Mouse (Mus musculus) frontal cortex, postnatal 14 days (tissue): ENCODE results near the gene Prrc2b.

Experiments used
- DNase-seq, 2 experiments: peaks; one replicate each; pipeline ENCODE4 v3.0.0; 2022; ENCODE audit warnings: low spot score in 2 of 2

Prrc2b gene

DNA sequence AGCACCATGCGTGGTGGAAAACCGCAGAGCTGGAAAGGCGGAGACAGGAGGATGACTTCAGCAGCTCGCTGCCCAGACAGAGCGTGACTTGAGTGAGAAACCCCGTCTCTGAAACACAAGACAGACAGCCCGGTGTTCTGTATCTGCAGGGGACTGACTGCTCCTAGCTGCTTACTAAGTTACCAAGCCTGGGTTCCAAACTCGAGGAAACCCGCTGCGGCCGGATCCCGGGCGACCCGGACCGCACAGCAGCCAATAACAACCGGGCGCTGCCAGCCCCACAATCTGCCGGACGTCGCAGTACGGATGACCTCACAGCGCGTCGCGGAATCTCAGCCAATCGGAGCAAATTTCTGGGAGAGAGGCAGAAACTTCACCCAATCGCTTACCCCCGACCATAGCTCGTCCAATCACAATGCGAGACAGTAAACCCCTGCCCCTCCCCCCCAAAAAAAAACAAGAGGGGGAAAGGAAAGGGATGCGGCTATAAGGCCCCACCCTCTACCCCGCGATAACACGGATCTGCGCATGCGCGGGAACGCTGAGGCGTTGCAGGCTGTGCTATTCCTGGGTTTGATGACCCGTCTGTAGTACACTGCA lies 13.1 kb upstream of the Prrc2b start:
- peak; percentile 94 to 97 for DNase-seq

DNA sequence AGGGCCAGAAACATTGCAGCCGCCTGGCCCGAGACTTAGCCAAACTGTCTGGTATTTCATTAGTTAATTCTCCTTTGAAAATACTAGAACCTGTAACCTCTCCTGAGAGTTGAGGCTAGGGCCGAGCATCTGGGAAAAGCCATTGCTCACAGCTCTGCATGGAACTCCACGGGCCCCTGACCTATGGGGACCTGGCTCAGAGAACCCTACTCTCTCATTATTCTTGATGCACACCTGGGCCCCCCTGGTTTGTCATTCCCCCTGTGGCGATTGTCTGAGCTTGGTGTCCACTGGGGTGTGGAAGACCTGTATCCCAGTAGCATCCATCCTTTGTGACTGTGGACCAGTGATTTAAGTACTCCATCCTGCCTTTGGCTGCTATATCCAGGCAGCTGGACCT lies 11.5 kb upstream of the Prrc2b start:
- DNase-seq = no peak

DNA sequence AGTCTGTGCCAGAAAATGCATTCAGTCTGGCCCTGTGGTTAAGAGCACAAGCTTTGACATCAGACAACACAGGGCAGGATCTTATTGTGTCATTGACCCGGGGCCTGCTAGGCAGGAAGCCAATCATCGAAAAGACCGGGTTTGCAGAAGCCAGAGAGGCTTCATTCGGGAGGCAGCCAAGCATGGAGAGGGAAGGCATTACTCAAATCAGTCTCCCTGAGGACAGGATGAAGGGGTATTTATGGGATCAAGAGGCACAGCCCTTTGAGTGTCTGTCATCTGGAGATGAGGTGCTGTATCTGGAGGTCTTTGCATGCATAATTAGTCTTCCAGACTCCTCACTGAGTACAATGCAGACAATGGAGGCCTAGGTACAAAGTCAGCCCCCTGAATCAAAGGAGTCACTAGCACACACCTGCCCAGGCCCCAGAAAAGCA lies 10.4 kb upstream of the Prrc2b start:
- no peak for DNase-seq

DNA sequence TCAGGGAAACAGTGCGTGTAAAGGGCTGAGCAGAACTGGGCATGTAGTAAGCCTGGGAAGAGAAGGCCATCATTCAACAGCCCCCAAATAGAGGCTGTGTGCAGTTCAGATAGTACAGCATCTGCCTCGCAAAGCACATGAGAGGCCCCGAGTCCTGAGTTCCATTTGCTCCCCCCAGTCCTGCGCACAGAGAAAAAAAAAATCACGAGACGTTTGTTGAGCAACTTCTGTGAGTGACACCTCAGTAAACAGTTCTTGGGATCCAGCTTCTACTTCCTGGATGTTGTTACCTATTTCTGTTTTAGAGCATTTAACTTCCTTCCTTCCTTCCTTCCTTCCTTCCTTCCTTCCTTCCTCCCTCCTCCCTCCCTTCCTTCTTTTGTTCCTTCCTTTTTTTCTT lies 9.3 kb upstream of the Prrc2b start:
- no peak for DNase-seq

DNA sequence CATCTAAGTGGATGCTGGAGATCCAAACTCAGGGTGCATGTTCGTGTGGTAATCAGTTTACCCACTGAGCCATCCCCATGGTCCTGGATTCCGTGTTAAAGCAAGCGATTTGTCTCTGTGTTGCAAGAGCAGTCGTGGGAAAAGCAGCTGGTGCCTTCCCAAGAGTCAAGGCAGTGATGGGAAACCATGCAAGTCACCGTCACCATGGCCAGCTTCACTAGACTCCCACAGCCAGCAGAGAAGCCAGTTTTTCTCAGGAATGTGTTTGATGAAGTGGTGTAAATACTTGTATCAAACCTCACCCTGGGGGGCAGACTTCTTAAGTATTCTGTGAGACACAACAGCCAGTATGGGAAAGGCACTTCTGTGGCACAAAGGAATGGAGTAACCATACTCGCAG lies 8.5 kb upstream of the Prrc2b start:
- DNase-seq = no peak

DNA sequence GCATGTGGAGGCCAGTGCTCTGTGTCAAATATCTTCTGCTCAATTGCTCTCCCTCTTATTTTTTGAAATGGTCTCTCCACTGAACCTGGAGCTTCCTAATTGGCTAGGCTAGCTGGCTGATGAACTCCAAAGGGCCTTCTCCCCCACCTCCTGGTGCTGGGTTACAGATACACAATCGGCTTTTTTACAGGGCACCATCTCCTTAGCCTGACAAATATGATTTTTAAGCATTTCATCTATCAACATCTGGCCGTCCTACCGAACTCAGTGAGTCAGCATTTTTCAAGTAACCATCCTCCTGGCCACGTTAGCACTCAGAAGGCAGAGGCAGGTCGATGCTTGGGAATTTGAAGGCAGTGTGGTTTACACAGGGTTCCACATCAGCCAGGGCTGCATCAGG lies 6.2 kb upstream of the Prrc2b start:
- no peak for DNase-seq

DNA sequence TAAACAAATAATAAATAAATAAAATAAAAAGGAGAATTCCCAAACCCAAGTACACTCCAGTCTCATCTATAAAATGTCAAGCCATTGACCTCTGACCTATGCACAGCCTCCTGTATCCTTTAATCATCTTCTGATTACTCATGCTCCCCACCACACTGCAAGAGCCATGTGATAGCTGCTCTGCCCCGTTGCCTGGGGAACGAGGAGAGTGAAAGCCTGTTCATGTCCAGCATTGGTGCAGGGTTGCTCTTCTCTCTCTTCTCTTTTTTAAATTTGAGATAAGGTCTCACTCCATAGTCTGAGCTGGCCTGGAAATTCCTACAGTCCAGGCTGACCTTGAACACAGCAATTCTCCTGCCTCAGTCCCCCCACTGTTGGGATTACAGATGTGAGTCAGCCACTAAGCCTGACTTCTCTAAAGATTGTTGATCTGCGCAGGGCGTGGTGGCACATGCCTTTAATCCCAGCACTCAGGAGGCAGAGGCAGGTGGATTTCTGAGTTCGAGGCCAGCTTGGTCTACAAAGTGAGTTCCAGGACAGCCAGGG lies 4.2 kb upstream of the Prrc2b start:
- no peak for DNase-seq

DNA sequence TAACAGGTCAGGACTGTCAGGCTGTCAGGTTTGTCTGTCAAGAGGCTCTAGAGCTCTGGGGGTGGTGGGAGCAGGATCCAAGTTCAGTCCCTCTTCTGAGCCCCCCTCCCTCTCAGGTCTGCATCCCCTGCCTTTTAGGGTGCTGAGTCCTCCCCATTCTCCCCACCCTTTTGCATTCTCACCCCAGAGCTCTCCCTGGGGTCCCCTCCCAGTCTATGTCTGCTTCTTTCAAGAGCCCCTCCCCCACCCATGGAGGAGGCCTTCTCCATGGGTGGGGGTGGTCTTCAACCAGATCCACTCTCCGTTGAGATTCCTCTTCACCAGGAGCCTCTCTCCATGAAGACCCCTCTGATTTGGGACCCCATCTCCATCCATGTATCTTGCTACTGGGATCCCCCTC lies 747 bp upstream of the Prrc2b start:
- DNase-seq = no peak

DNA sequence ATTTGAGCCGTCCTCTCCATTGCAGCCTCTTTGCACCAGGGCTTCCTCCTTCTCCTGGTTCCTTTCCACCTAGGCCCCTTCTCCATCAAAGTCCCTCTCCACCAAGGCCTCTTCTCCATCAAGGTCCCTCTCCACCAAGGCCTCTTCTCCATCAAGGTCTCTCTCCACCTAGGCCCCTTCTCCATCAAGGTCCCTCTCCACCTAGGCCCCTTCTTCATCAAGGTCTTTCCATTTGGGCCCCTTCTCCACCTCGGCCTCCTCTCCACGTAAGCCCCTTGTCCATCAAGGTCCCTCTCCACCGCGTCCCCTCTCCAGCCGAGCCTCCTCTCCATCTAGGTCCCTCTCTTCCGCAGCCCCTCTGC lies 339 bp upstream of the Prrc2b start:
- no peak for DNase-seq

DNA sequence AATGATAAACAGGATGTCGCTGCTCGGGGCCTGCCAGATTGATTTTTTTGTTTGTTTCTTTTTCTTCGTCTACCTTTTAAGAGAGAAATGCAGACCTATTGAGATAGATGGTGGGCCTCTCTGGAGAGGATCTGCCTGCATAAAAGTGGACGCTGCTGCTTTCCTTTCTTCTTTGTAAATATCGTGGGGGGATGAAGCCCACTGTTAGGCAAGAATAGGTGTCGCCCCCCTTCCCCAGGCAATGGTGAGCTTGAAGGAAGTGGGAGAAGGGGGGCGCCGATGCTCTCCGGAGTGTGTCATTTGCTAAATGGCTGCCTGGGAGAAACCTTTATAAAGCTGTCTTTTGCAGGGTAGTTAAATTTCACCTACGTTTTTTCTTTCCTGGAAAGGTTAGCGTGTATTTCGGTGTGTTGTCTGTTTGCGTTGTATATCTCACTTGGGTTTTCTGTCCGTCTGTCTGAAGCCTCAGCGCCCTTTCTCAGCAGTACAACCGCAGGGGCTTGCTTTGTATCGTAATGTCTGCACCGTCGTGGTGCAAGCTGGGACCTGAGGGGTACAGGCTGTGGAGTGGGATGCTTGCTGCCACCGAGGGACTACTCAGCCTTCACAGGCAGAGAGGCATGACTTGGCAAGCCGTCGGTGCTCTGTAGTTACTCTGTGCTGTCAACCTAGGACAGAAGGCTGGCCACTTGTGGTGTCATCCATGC lies 931 bp downstream of the Prrc2b start:
- DNase-seq = no peak

DNA sequence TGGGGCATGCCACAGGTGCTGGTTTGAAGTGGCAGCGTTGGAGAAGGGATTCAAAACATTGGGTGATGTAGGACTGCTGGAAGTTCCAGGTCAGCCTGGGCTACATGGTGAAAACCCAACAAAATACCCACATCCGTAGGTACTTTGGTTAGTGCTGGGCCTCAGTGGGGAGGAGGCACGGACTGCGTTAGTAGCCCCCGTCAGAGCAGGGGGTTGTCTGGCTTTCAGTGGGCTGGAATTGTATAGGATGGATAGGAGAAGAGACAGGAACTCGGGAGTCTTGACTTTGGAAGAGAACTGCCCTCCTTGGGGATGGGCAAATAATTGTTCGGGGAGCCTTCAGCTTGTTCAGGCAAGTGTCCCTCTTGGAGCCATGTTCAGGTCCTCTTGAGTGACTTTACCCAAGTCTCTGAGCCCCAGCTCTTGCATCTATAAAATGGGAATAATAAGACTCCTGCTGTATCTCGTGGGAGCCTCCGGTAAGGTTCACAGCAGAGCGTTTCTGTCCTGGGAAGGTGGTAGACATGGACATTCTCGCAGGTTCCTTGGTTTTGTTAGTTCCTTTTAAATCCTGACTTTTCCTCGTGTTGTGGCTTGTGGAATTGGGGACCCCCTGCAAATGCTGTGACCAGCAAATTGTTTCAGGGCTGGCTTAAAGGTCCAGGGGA lies 1.6 kb downstream of the Prrc2b start:
- DNase-seq = no peak

DNA sequence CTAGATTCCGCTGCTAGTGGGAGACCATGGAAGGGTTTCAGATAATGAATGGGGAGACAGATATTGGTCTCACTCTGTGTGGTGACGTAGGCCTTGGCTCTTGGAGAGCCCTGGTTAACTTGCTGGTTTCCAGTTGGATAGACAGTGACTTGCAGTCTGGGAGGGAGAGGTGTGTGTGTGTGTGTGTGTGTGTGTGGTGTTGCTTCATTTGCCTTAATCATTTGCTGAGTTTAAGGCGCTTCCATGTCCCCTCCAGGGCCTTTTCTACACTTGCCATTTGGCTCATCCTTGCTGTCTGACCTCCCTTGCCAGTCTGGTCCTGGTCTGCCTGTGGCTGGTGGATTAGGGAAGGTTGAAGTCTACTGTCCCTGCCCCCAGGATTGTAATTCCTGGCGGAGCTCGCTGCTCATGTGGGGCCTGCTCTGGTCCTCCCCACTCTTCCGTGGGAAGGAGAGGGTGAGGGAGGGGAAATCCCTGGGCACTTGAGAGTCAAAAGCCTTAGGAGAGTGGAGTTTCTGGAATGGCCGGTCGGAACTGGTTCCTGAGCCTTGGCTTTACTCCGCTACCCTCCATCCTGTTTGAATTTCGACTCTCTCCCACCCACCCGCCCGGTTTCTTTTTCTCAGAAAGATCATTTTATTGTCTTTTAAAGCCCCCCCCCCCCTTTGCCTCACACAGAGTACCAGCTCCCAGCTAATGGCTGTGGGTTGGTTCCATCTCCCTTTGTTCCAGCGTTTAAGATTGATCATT lies 2.3 kb downstream of the Prrc2b start:
- DNase-seq = no peak

DNA sequence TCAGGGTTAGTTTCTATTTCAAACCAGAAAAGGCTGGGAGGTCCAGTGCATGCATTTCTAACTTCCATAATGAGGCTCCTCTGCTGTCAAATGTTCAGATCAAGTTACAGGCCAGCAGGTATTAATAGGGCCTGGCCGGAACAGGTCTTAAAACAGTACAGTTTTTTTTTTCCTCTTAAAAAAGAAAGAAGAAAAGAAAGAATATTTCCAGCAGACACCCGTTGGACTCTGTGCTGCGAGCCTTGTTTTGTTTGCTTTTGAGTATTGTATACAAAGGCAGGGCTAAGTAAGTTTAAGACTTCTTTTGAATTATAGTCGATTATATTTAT lies 2.9 kb downstream of the Prrc2b start:
- no peak for DNase-seq

DNA sequence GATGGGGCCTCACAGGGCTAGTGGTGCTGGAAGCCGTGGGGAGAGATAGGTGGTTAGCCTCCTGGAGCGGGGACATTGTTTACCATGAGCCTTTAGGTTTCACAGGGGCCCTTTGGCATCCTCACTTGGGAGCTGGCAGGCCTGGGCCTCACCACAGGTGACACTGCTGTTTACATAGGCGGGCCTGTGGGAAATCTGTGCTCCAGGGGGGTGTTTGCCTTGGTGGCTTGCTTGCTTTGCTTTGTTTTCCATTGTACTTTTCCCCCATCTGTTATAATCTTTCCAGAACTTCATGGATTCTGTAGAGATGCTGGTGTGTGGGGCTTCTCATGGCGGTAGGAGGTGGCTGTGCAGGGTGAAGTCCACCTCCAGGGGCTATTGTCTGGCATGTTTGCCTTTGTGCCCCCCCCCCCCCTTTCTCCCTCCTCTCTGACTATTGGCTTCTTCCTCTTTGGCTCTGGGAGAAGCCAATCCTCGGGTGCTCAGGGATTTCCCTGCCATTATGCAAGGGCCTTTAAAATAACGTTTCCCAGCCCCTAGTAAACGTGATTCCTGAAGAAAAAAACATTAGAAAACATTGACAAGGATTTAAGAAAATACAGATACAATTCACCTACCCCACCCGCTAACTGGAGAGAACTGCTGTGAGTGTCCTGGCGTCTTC lies 3.6 kb downstream of the Prrc2b start:
- no peak for DNase-seq

DNA sequence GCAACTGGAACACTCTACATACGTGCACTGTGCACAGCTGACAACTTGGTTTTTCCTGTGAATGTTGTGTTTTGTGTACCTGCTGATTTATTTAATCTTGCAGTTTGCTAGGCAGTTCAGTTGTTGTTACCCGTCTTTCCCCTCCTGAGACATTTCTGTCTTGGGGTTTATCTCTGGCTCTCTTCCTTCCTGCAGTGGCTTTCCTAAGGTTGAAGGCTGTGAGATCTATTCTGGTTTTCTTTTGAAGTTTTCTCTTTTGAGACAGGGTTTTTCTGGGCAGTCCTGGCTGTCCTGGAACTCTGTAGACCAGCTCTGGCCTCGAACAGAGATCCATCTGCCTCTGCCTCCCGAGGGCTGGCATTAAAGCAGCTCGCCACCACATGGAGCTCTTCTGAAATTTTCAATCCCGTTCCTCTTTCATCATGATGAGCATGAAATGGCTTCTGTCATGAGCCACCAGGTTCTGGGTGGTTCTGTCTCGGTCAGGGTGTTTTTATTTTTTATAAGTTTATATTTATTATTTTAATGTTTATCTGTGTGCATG lies 4.2 kb downstream of the Prrc2b start:
- DNase-seq = no peak

DNA sequence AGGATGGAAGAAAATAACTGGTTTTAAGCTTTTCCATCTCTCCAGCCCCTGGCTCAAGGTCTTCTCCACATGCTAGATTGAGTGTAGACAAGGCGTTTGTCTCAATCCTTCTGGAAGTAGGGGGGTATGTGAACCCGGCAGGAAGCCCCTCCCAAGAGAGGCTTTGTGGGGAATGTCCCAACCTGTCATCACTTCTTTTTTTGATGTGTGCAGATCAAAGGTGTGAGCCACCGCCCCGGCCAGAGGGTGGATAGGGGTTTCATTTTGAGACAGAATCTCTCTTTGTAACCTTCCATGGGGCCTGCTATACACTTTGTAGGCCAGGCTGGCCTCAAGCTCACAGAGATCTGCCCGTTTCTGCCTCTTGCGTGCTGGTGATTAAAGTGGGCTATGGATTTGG lies 4.7 kb downstream of the Prrc2b start:
- DNase-seq = no peak

DNA sequence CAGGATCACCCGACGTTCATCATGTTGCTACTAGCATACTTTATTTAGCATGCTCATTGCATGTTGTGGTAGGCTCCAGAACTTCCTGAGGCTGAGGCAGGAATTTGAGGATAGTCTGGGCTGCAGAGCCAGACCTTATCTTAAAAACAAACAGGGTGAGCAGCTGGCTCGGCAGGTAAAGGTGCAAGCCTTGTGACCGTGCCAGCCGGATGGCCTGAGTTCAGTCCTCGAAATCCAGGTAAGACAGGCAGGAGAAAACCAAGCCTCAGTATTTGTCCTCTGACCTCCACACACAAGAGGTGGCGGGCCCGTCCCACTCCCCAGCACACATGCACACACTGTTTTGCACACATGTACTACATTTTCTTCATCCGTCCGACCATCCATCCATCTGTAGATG lies 5.8 kb downstream of the Prrc2b start:
- DNase-seq = no peak

DNA sequence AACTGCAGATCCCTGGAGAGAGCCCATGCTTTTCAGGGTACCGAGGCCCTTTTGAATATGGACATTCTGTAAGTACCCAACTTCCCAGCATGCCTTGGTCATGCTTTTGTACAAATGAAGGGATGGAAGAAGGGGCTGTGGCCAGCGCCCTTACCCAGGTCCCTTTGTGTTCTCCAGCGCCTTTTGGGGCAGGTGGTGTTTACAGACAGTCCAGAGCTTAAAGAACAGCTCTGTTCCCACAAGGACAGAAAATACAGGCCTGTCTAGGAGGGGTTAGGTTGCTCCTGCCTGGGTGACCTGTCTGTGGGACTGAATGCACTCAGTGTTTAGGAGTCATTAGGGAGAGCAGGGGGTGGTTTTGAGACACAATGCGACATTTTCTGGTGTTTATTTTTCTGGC lies 6.4 kb downstream of the Prrc2b start:
- no peak for DNase-seq

DNA sequence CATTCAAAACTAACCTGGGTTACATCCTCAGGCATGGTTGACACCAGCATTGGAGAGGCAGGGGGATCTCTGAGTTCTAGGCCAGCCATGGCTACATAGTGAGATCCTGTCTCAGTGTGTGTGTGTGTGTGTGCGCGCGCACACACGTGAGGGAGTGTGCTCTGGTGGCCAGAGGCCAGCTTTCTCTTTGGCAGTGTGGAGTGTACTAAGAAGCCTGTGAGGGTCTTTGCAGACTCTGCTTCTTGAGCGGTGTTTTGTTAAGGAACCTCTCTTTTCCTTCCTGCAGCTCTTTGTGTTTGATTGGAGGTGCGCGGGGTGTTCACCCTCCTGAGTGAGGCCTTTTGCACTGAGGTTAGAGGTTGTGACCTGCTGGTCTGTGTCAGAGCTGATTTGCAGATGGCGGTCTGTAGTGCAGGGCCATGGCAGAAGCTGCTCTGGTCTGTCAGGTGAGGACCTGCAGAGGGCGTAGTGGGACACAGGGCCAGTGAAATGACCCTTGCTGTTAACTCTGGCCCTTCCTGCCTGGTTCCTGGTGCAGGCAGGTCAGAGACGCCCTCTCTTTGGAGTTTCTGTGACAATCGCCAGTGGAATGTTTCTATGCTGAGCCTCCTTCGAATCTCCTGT lies 7.8 kb downstream of the Prrc2b start:
- DNase-seq = no peak

DNA sequence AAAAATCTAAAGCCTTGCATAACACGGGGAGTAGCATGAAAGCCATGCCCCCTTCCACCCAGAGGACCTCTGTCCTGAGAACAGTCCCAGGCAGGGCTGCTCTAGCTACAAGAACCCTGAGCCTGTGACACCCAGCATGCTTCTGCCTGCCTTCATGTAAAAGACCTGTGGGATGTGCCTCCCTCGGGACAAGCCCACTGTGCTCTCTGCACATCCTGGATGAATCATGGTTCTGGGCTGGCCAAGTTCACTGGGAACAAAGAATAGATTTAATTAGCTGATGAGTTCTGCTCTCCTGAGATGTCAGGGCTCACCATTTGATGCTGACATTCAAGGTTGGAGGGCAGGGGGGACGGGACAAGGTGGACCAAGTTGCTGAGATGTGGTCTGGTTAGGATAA lies 9.6 kb downstream of the Prrc2b start:
- no peak for DNase-seq

DNA sequence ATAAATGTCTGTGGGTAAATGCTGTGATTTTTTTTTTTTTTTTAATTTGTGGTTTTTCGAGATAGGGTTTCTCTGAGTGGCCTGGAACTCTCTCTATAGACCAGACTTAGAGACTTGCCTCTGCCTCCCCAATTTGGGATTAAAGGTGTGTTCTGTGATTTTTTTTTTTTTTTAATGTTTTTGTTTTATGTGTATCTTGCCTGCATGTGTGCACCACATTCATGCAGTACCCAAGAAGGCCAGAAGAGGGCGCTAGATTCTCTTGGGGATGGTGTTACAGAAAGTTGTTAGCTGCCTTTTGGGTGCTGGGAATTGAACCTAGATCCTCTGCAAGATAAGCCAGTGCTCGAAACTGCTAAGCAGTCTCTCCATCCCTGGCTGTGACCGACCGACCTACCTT lies 10.1 kb downstream of the Prrc2b start:
- no peak for DNase-seq
